Mouse (Mus musculus): ENCODE data around the gene Nynrin. TPM values are rescaled to one million over a fixed set of nuclear protein-coding genes. Genes with fewer than 3 reads are reported as not detected.

Nynrin gene
- 6.2 and 11.2 TPM in 2 replicates for polyA plus RNA-seq (2012; rRNA removed)

DNA sequence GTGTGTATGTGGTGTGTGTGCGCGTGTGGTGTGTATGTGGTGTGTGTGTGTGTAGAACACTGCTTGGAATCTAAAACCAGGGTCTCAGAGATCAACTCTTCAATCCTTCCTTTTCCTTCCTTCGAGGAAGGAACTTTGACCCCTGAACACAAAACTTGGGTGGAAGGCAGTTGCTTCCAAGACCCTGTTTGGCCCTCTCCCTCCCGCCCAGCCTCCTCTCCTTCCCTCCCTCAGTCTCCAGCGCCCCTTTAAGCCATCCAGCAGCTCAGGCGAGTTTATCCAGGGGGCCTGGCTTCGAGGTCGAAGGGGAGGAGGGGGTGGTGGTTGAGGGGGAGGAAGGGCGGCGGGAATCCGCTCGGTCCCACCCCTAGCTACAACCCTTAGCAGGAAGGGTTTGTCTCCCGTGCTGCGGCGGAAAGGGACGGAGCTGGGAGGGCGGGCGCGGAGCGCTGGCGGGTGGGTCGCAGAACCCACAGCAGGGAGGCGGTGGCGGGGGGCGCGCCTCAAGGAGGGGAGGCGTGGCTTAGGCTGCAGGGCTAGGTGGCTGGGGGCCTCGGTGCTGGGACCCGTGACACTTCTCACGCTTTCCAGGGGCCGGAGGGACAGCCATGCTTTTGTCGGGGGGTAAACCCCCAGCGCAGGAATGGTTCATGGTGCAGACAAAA is at the start of gene Nynrin:
Nynrin (plus strand) TSS at position 390 of the 665 bp plus-strand sequence.
- peak; percentile 49 for DNase-seq (ENCODE audit: low spot score)

GRCm38 (mm10) chr14:55814885-55815284 is 38.9 kb upstream of the Nynrin start:
- DNase-seq (ENCODE audit: low spot score) = no peak

DNA sequence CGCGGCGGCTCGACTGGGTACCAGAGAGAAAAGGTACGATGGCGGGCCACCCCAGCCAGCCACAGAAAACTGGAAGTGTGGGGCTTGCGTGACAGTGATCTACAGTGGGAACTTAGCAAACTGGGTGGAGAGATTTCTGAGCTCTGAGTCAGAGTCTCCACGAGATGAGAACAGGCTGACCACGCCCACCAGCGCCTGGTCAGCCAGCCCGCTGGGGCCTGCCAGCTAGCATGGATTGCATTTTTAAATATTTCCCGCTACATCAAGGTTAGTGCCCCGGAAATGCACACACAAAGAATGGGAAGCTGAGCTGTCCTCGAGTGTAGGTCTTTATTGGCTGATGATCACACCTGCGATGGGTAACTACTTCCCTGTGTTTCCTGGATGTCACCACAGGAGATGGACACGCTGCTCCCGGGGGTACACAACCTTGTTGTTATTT is 38.5 kb upstream of the Nynrin start:
- DNase-seq (ENCODE audit: low spot score) = peak; percentile 55

DNA sequence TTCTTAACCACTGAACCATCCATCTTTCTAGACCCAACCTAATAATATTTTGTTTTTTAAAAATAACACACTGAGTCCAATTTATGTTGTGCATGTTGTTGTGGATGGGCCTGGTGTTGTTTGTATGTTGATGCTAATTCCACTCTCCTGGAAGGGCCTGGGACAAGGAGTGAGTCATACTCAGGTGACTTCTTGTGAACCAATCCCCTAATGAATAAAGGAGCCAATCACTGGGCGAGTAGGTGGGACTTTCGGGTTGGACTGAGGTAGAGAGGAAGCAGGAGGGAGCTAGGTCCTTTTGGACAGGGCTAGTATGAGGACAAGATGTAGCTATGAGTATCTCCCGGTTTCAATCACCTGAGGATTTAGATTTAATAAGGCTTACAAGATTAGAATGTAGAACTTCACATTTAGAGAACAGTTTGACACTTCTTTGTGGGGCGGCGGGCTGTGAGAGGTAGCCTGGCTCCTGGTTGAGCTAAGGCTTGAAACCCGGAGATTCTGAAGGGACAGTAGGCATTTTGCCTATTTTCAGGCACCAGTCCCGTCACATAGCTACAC is 33.9 kb upstream of the Nynrin start:
- peak; percentile 6 for DNase-seq (ENCODE audit: low spot score)

DNA sequence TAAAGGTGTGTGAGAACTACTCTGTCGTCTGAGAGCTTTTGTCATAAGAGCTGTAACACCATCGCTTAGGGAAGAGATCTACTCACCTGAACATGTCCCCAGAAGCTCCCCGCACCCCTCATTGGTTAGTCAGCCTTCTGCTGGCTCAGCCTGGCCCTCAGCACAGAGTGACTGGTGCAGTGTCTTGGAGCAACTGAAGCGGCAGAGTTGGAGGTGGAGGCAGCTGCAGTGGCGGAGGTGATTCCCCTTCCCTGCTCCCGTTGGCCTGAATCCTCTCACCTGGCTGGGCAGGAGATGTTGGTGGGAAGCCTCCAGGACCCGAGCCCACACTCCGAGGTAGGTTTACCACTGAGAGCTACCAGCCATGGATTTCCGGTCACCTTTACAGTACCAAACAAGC is 33.2 kb upstream of the Nynrin start:
- DNase-seq (ENCODE audit: low spot score) = peak; percentile 15

DNA sequence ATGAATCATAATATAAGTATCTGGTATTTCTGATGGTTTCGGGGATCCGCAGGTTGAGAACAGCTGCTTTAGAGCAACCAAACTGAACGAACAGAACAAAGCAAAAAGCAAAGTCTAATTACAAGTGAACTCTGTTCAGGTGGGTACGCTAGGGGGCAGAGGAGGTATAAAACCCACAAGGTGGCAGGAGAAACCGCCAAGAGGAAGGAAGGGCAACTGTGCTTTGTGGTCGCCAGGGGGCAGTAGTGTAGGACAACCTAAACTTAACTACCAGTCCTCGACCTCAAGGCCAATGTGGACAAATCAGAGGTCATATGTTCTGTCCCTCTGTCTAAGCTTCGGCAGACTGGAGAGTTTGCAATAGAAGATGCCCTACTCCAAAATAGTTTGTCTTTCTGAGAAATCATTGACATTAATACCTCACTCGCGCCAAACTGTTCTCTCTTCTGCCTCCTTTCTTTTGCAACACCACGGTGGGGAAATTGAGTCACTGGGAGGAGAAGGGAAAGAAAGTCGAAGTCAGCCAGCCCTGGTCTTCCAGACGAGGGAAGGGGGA is 31.3 kb upstream of the Nynrin start:
- peak; percentile 28 for DNase-seq (ENCODE audit: low spot score)

DNA sequence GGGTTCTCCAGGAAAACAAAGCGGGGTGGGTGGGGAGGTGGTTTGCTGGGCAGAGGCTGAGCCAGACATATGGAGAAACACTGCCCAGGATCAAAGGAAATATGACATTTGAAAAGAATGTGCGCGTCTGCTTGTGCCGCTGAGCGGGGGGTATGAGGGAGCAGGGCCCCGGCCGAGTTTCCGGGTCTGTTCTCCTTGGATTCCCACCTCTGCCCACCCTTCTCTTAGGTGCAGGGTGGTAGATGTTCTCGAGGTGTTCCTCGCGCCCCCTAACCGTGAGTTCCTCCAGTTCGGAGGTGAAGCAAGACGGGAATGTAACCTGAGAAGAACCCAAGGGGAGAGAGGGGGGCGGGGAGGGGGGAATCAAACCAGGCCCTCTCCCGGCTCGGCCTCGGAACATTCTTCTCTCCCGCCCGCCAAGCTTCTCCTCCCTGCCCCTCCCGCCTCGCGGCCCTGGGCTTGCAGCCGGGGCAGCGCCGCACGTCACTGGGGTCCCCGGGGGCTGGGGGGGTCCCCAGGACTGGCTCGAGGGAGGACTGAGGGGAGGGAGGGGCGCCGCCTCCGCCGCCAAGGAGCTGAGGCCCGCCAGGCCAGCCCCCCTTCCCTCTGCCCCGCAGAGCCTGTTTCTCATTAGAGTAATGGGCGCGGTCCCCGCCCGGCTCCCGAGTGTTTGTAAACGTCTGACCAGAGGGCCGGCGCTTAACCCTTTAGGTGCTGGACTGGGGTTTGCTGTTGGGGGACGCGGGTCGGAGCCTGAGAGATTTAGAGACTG is 30.6 kb upstream of the Nynrin start, which contains the start of gene Nfatc4:
Nfatc4 (plus strand) TSS at position 154 of the 772 bp plus-strand sequence.
- DNase-seq (ENCODE audit: low spot score) = peak; percentile 73

- DNase-seq (ENCODE audit: low spot score) = peak; percentile 29
Measured at GRCm38 (mm10) chr14:55824001-55824480, 29.8 kb upstream of the Nynrin start.

GRCm38 (mm10) chr14:55824481-55825215 is 29.2 kb upstream of the Nynrin start:
- DNase-seq (ENCODE audit: low spot score) = peak; percentile 29

- DNase-seq (ENCODE audit: low spot score) = peak; percentile 30
Measured at GRCm38 (mm10) chr14:55825216-55826051, 28.4 kb upstream of the Nynrin start.

DNA sequence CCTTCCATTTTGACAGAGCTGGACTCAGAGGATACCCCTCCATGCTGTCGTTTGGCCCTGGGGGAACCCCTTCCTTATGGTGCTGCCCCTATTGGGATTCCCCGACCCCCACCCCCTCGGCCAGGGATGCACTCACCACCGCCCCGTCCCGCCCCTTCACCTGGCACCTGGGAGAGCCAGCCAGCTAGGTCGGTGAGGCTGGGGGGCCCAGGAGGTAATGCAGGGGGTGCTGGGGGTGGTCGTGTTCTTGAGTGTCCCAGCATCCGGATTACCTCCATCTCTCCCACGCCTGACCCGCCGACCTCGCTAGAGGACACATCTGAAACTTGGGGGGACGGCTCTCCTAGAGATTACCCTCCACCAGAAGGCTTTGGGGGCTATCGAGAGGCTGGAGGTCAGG is 27.7 kb upstream of the Nynrin start:
- DNase-seq (ENCODE audit: low spot score) = peak; percentile 26

DNA sequence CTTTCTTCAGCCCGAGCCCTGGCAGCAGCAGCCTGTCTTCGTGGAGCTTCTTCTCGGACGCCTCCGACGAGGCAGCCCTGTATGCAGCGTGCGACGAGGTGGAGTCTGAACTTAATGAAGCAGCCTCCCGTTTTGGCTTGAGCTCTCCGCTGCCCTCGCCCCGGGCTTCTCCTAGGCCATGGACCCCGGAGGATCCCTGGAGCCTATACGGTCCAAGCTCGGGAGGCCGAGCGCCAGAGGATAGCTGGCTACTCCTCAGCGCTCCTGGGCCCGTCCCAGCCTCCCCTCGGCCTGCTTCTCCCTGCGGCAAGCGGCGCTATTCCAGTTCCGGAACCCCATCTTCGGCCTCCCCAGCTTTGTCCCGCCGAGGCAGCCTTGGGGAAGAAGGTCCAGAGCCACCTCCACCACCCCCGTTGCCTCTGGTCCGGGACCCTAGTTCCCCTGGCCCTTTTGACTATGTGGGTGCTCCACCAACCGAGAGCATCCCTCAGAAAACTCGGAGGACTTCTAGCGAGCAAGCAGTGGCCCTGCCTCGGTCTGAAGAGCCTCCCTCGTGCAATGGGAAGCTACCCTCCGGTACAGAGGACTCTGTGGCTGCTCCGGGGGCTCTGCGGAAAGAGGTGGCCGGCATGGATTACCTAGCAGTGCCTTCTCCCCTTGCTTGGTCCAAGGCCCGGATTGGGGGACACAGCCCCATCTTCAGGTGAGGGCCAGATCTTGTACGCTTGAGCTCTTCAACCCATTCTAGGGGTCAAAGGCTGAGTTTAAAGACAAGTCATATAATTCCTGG is 27.1 kb upstream of the Nynrin start:
- DNase-seq (ENCODE audit: low spot score) = peak; percentile 27

- peak; percentile 15 for DNase-seq (ENCODE audit: low spot score)
Measured at GRCm38 (mm10) chr14:55828716-55829263, 25.0 kb upstream of the Nynrin start.

DNA sequence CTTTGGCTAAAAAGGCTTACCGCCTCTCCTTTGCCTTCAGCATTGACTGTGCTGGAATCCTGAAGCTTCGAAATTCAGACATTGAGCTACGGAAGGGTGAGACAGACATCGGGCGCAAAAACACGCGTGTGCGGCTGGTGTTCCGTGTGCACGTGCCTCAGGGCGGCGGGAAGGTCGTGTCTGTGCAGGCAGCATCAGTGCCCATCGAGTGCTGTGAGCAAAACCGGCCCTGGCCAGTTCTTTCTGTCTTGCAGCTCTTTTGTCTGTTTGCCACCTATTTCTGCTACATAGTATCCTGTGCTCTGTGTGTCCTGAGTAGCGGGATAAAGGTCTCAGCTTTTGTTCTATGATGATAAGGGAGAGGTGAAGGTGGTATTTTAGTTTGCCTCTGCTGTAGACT is 24.0 kb upstream of the Nynrin start:
- peak; percentile 15 for DNase-seq (ENCODE audit: low spot score)

DNA sequence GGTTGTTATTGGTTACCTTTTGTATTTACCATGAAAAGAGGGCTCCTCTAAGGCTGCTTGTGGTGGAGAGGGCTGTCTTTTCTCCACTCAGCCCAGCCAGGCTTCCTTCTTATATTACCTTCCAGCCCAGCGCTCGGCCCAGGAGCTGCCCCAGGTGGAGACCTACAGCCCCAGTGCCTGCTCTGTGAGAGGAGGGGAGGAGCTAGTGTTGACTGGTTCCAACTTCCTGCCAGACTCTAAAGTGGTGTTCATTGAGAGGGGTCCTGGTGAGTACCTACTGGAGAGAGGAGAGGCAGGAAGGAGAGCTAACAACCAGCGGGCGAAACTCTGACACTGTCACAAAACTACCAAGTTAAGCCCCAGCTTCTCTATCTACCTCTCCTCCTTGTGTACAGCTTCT is 23.5 kb upstream of the Nynrin start:
- peak; percentile 16 for DNase-seq (ENCODE audit: low spot score)

GRCm38 (mm10) chr14:55833126-55833525 is 20.7 kb upstream of the Nynrin start:
- no peak for DNase-seq (ENCODE audit: low spot score)

DNA sequence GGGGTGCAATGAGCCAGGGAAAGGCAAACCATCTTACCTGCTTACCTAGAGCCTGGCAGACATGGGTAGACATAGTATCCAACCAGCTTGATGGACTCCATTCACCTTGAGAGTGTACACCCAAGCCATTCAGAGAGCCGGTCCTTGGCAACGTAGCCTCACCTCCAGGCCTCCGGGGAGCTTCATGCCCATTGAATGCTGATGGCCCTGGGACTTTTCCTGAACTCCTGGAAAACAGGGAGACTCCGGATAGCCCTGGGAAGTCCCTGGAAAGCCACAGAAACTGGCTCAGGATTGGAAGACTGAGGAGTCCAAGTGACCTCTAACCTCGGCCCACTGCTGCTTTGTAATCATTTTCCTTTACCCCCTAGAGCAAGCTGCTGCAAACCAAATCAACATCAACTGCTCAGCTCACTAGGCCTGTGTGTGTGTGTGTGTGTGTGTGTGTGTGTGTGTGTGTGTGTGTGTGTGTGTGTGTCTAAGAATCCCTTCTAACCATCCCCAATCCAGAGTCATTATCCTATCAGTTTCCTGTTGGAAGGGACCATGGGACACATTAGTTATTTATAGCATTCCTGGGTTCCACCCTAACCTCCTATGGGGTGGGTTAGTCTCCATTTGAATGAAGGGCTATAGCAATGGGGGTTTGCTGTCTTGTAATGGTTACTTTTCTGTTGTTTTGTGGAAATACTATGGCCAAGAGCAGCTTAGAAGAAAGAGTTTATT is 18.8 kb upstream of the Nynrin start:
- DNase-seq (ENCODE audit: low spot score) = no peak

DNA sequence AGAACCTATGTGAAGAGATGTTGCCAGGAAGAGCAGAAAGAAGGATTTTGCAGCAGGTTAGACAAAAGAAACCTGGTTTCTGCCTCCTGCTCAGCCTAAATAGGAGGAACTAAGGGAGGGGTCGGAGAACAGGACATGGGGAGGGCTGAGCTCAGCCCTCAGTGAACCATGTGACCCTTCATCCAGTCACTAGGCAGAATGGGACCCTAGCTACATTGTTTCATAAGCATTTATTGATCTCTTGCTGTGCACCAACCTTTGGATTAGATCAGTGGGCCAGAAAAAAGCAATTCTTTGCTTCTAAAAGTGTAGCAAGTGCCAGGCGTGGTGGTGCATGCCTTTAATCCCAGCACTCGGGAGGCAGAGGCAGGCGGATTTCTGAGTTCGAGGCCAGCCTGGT is 15.5 kb upstream of the Nynrin start:
- no peak for DNase-seq (ENCODE audit: low spot score)

GRCm38 (mm10) chr14:55838740-55839139 is 15.1 kb upstream of the Nynrin start:
- DNase-seq (ENCODE audit: low spot score) = no peak

All from urinary bladder, adult 2 months (tissue).